Mouse (Mus musculus) hindlimb bud, embryonic 11.5 days (tissue): ENCODE results near the gene Myh8.

Source experiments
- DNase-seq: peaks from one replicate; pipeline ENCODE4 v3.0.0-alpha.2; 2012; ENCODE audit warnings: low read depth, low spot score; ENCODE audit errors: extremely low spot score

Myh8 gene

GRCm38 (mm10) chr11:67276601-67277174 lies at the start of gene Myh8:
TSS of gene Myh8 (plus strand) at chr11:67277124.
- no peak for DNase-seq

GRCm38 (mm10) chr11:67228731-67229130 lies 48.2 kb upstream of the Myh8 start:
- no peak for DNase-seq

- DNase-seq: no peak
Measured at GRCm38 (mm10) chr11:67229166-67229565, 47.8 kb upstream of the Myh8 start.

- no peak for DNase-seq
Measured at GRCm38 (mm10) chr11:67229946-67230345, 47.0 kb upstream of the Myh8 start.

- peak; percentile 31 for DNase-seq
Measured at GRCm38 (mm10) chr11:67235639-67236358, 41.1 kb upstream of the Myh8 start.

- no peak for DNase-seq
Measured at GRCm38 (mm10) chr11:67236799-67237198, 40.1 kb upstream of the Myh8 start.

GRCm38 (mm10) chr11:67237481-67238079 lies 39.3 kb upstream of the Myh8 start, which contains the start of gene Myh4:
TSS of gene Myh4 (plus strand) at chr11:67238029.
- DNase-seq: no peak

GRCm38 (mm10) chr11:67241051-67241450 lies 35.9 kb upstream of the Myh8 start:
- DNase-seq: no peak

- DNase-seq: no peak
Measured at GRCm38 (mm10) chr11:67253691-67254090, 23.2 kb upstream of the Myh8 start.

GRCm38 (mm10) chr11:67257048-67257447 lies 19.9 kb upstream of the Myh8 start:
- DNase-seq: no peak

- DNase-seq: no peak
Measured at GRCm38 (mm10) chr11:67260956-67261355, 16.0 kb upstream of the Myh8 start.

- DNase-seq: no peak
Measured at GRCm38 (mm10) chr11:67293440-67293839, 16.5 kb downstream of the Myh8 start.

- DNase-seq: no peak
Measured at GRCm38 (mm10) chr11:67313733-67314452, 37.0 kb downstream of the Myh8 start.

GRCm38 (mm10) chr11:67321358-67321757 lies 44.4 kb downstream of the Myh8 start, which contains the start of gene Myh13:
TSS of gene Myh13 (plus strand) at chr11:67321658.
- DNase-seq: no peak

- no peak for DNase-seq
Measured at GRCm38 (mm10) chr11:67326536-67326935, 49.6 kb downstream of the Myh8 start.

GRCm38 (mm10) chr11:67344556-67344955 lies 67.6 kb downstream of the Myh8 start:
- no peak for DNase-seq

GRCm38 (mm10) chr11:67345186-67345855 lies 68.4 kb downstream of the Myh8 start:
- no peak for DNase-seq

GRCm38 (mm10) chr11:67345856-67346236 lies 68.9 kb downstream of the Myh8 start:
- no peak for DNase-seq

- DNase-seq: peak; percentile 35
Measured at GRCm38 (mm10) chr11:67350153-67350768, 73.3 kb downstream of the Myh8 start.

GRCm38 (mm10) chr11:67353011-67353410 lies 76.1 kb downstream of the Myh8 start:
- no peak for DNase-seq

- no peak for DNase-seq
Measured at GRCm38 (mm10) chr11:67358031-67358430, 81.1 kb downstream of the Myh8 start.
